Mouse (Mus musculus) heart, postnatal 10 days (tissue): ENCODE results near the gene Lrp4. TPM values are rescaled to one million over a fixed set of nuclear protein-coding genes. Genes with fewer than 3 reads are reported as not detected.
"Not testable (repeated sequence)": the region's sequence is repeated elsewhere in the genome, so short reads cannot be mapped to it uniquely, and the experiment has no call there.

ENCODE experiments used
- DNase-seq, 2 experiments: peaks; one replicate each; pipeline ENCODE4 v3.0.0; 2021
- intact Hi-C: fragments of 180-260 bp; cut with DNase I; formaldehyde crosslinking; loops from one replicate; pipeline ENCODE4 v1.15.1; 2025
- total RNA-seq, 2 experiments: library from RNA; stranded (reverse); gene quantifications; 2 replicates each; pipeline ENCODE4 v1.2.3; 2021

Gene Lrp4
- total RNA-seq, 2 experiments from 2014 or later = 11.4 to 13.3 TPM

DNA sequence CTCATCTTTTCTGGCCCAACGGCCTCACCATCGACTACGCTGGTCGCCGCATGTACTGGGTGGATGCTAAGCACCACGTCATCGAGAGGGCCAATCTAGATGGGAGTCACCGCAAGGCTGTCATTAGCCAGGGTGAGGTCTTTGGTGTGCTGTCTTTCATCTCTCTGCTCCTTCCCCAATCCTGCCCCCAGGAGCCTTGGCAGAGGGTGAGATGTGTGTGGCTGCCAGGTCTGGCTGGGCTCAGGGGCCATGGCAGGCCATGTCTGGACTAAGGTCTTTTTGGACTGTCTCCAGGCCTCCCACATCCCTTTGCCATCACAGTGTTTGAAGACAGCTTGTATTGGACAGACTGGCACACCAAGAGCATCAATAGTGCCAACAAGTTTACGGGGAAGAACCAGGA lies 23.1 kb downstream of the Lrp4 start:
- intact Hi-C loops = loop anchor here (2.0 kb wide), 1 partner anchor 22 kb away; no protein-coding TSS in a partner anchor

DNA sequence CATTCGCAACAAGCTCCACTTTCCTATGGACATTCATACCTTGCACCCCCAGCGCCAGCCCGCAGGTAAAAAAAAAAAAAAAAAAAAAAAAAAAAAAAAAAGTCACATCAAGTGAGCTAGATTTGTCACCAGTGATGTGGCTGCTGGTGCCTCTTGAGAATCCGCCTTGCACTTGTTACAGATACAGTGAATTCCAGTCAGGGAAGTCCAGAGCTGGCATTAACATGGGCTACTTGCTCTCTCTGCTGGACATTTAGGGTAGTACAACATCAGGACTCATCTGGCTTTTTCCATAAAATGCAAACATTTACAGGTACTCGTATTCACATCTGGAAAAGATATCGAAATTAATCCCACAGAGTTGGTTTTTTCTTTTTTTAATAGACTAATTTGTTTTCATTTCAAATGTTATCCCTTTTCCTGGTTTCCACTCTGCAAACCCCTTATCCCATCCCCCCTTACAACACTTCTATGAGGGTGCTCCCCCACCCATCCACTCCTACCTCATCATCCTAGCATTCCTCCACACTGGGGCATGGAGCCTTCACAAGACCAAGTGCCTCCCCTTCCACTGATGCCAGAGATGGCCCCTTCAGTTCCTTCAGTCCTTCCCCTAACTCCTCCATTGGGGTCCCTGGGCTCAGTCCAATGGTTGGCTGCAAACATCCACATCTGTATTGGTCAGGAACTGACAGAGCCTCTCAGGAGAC lies 23.6 kb downstream of the Lrp4 start:
- peak; percentile 80 to 84 for DNase-seq
- intact Hi-C loops = loop anchor here (1.0 to 2.0 kb wide), 2 partner anchors 22 to 195 kb away; no protein-coding TSS in a partner anchor

More for the DNA sequence above, 23.1 kb downstream of the Lrp4 start:
- DNase-seq = no peak

- DNase-seq = no peak
Measured at GRCm38 (mm10) chr2:91484698-91485097, 27.4 kb downstream of the Lrp4 start.

DNA sequence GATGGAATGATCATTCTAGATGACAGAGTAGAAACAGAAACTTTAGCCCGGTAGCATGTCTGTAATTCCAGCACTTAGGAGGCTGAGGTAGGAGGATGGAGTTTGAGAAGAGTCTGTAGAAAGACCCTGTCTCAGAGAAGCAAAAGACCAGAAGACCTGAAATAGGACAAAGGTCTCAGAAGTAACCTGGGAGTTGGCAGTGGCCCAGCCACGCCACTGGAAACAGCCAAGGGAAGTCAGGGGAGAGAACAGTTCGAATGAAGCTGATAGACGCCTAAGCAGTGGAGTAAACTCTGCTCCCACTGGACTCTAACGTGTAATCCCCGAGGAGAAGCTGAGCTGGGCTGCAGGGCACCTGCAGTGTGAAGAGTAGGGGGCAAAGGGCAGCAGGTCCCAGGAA lies 27.9 kb downstream of the Lrp4 start:
- DNase-seq = no peak

More at GRCm38 (mm10) chr2:91484698-91485097, 27.4 kb downstream of the Lrp4 start:
- intact Hi-C loops = no loop called here

GRCm38 (mm10) chr2:91487295-91487694 lies 30.0 kb downstream of the Lrp4 start:
- intact Hi-C loops = not testable (repeated sequence)
- peak in 1 of 2 experiments; percentile 48 for DNase-seq

More for the DNA sequence above, 27.9 kb downstream of the Lrp4 start:
- intact Hi-C loops = no loop called here

GRCm38 (mm10) chr2:91492071-91492635 lies 34.8 kb downstream of the Lrp4 start:
- no peak for DNase-seq

GRCm38 (mm10) chr2:91493981-91494380 lies 36.7 kb downstream of the Lrp4 start:
- intact Hi-C loops = no loop called here
- DNase-seq = no peak

More at GRCm38 (mm10) chr2:91492071-91492635, 34.8 kb downstream of the Lrp4 start:
- intact Hi-C loops = no loop called here

- no peak for DNase-seq
- intact Hi-C loops = no loop called here
Measured at GRCm38 (mm10) chr2:91498093-91498719, 40.9 kb downstream of the Lrp4 start.

DNA sequence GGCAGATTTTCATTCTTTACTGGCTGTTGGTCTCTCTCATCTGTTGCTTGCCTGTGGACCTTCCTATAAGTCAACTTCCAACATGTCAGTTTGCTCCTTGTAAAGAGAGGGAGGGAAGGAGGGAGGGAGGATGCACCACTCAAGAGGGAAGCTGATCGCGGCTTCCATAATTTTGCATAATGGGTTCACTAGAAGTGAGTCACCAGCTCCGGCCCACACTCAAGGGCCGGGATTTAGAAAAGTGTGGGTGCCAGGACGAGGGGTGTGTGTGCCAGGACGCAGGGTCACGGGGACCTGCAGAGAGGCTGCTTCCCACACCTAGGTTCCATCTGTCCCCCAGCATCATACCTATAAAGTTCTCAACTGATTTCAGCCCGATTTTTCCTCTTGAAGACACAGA lies 50.8 kb downstream of the Lrp4 start:
- intact Hi-C loops = no loop called here
- DNase-seq = no peak

- DNase-seq = peak; percentile 36 to 39
- intact Hi-C loops = no loop called here
Measured at GRCm38 (mm10) chr2:91517186-91517585, 59.9 kb downstream of the Lrp4 start.

DNA sequence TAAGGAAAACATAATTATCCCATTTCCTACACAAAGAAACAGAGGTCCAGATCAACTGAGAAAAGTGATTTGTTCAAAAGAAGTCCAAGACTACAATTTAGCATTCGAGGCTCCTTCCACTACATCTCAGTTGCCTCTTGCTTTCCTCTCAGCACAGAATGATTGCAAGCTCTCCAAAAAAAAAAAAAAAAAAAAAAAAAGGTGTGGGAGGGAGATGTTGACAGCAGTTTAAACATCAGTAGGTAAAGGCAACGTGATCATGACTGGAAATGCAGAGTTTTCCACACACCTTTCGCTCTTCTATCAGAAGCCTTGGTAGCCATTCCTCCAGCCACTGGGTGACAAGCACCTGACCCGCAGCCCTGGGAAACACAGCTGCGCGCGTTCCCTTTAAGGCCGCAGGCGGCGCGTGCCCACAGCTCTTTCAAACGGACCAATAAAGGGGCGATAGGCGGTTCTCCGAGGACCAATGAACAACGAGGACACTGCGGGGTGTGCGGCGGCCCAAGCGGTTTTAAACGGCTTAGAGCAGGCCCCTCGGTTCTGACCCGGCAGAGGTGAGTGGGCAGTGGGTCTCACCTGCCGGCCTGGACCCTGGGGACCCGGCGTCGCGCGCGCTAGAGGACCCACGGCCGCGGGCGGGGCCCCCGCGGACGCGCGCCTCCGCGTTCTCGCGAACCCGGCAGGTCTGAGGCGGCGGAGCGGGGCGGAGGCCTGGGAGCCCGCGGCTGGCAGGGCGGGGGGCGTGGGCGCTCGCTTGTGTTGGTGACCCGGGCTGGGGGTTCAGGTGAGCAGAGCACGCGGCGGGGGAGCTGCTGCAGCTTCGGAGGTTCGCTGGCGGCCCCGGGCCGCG lies 69.2 kb downstream of the Lrp4 start, which contains the start of gene Ckap5:
Ckap5 (plus strand) TSS at position 469 of the 853 bp plus-strand sequence.
- intact Hi-C loops = no loop called here
- DNase-seq = peak; percentile 94 to 95

- DNase-seq = no peak
- intact Hi-C loops = no loop called here
Measured at GRCm38 (mm10) chr2:91527147-91527486, 69.8 kb downstream of the Lrp4 start.

DNA sequence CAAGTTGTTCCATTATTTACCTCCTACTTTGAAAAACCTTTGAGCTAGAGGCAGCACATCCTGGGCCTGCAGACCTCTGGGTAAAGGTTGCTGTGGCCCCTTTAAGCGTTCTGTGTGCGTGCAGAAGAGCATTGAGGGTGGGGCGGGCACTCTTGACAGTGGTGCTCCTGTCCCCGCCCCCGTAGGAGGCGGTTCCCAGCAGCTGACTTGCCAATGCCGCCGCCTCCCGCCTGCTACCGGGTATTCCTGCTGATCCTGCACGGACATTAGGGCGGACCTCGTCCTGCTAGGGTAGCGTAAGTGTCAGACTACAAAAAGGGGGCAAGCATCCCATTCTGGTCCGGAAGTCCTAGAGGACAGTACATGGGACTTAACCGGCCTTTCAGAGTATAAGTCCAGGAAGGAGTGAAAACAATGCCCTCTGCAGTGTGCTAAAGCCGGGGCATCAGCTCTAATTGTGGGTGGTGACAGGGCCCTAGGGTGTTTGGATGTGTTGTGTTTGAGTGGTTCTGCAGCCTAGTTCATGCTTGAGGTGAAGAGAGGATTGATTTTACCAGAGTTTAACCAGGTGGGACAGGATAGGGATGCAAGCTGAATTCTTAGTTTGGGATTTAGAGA lies 80.4 kb downstream of the Lrp4 start:
- intact Hi-C loops = no loop called here

More for the DNA sequence above, 80.4 kb downstream of the Lrp4 start:
- DNase-seq = peak; percentile 92 to 94

Other genes with a start within 250 kb of the Lrp4 start
- gene Ddb2, start 220.5 kb upstream of the Lrp4 start, total RNA-seq = 1 to 10 TPM; 5.4 to 6.7 TPM
- gene Pacsin3, start 201.6 kb upstream of the Lrp4 start, total RNA-seq = 100 to 1,000 TPM; 102 to 119 TPM
- 10 to 100 TPM; 64.2 to 64.5 TPM for gene Arfgap2, start 192.5 kb upstream of the Lrp4 start, total RNA-seq
- gene 1110051M20Rik, start 12.8 kb upstream of the Lrp4 start, total RNA-seq = 10 to 100 TPM in 1 of 2 experiments, 1 to 10 TPM in 1; 9.5 to 12.9 TPM
- gene Ckap5, start 69.3 kb downstream of the Lrp4 start, total RNA-seq = 10 to 100 TPM; 56.7 to 69.6 TPM
- under 1 TPM in 1 of 2 experiments, not detected in 1; 0.12 TPM for gene F2, start 178.9 kb downstream of the Lrp4 start, total RNA-seq
- 10 to 100 TPM; 10.6 to 12.6 TPM for gene Zfp408, start 192.3 kb downstream of the Lrp4 start, total RNA-seq
- gene Arhgap1, start 192.3 kb downstream of the Lrp4 start, total RNA-seq = 10 to 100 TPM; 50.3 to 51.9 TPM